Mouse (Mus musculus): Measurements from ENCODE around the gene B4galt2.
A peak's percentile ranks its signal among the peaks of the same experiment; 100 is the strongest.

Gene B4galt2

DNA sequence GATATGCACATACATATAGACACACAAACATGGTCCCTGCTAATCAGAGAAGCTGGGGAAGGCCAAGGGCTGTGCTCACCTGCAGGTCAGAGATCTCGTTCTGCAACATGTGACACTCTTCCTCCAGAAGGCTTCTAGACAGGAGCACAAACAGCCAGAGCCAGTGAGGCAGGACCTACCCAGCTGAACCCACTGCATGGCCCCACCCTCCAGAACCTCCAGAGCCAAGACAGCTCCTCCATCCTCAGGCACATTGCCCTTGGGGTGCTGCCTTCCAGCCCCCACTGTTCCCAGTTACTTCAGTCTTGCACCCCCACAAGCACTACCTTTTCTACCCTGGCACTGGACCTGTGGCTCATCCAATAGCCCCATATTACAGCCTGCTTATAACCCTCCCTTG is 12.8 kb downstream of the B4galt2 start:
- no peak for DNase-seq (ENCODE audit: low spot score in 2 of 2)

DNA sequence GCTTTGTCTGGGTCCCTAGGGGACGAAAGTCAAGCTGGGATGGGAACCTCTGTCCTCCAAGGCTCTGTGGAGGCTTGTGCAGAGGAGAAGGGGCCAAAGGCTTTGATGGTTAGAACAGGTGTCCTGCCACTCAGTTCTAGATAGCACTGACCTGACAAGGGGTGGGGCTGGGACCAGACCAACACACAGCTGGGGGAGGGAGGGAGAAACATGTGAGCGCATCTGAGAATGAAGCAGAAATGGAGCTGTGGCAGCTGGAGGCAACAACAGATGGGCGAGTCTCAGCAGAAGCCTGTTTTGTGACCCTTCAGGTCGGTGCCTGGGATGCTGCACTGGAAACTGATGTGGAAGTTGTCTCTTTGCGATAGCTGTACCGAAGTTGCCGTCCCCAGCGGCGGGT is 14.0 kb downstream of the B4galt2 start:
- DNase-seq (ENCODE audit: low spot score in 2 of 2), result no peak

DNA sequence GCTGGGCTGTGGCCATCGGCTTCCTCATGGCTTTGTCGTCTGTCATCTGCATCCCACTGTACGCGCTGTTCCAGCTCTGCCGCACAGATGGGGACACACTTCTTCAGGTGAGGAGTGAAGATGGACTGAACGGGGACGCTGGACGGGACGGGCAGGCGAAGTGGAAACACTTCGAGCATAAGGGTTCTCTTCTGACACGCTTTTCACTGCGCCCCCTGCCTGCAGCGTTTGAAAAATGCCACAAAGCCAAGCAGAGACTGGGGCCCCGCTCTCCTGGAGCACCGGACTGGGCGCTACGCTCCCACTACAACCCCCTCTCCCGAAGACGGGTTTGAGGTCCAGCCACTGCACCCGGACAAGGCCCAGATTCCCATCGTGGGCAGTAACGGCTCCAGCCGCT is 15.5 kb downstream of the B4galt2 start:
- DNase-seq (ENCODE audit: low spot score in 2 of 2), result no peak

DNA sequence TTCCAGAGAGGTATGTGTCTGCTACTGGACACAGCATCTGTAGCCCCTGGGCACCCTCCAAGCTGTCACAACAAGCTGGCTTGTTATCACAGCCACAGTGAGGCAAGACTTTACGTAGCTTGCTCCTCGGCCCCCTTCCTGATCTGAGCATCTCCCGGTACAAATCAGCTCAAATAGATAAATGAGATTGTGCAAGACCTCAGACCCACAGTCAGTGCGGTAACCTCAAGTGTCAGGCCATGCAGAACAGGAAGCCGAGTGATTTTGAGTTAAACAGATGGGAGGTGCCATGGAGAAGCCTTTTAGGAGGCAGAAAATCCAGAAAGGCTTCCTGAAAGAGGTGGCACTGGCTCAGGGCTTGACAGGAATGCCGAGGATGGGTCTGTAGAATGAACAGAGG is 16.3 kb downstream of the B4galt2 start:
- DNase-seq (ENCODE audit: low spot score in 2 of 2), result no peak

DNA sequence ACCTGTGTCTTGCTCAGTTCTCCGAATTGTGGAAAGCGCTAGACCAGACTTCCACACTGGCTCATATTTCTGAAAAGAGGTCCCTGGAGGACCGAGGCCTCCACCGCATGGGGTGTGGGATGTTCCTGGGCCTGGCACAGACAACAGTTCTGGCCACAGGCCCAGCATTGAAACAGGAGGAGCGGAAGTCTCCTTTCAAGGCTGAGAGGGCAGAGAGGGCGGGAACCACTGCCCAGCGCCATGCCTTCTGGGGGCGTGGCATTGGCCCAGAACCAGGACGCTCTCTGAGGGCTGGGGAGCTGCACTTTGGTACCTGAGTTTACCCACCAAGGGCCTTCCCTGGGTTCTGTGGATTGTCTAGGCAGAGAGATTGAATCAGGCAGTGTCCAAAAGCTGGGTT is 17.2 kb downstream of the B4galt2 start:
- no peak for DNase-seq (ENCODE audit: low spot score in 2 of 2)

DNA sequence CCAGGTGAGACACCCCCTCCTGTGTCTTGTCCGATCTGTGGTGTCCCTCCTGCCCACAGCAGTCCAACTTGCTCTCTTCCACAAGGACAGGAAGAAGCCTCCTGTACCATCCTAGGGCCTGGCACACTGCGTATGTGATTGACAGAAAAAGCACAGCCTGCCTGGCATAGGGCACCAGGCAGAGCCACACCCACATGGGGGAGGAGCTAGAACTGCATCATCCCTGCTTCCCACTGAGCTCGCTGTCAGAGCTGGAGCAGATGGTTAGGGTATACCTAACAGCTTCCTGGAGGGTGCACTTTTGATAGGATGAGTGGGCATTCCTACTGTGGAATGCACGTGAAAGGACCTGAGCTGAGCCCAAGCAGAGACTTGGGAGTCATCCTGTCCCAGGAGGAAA is 20.5 kb downstream of the B4galt2 start:
- DNase-seq (ENCODE audit: low spot score in 2 of 2), result peak in 1 of 2 experiments; percentile 61

DNA sequence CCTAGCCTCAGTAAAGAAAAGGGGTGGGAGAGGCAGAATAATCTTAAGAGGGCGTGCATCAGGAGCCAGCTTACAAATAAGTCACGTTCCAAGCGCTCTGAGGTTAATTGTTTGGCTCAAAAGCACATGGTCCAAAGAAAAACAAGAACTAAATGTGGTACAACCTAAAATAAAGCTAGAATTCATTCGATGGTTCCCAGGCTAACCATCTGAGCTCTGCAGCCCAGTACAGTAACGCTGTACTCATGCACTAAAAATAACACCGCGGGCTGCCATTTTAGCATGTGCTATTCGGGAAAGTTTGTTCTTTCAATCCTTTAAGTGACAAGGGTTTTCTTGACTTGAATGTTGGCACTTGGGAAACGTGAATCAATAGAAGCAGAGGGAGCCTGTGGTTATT is 22.7 kb downstream of the B4galt2 start:
- no peak for DNase-seq (ENCODE audit: low spot score in 2 of 2)

DNA sequence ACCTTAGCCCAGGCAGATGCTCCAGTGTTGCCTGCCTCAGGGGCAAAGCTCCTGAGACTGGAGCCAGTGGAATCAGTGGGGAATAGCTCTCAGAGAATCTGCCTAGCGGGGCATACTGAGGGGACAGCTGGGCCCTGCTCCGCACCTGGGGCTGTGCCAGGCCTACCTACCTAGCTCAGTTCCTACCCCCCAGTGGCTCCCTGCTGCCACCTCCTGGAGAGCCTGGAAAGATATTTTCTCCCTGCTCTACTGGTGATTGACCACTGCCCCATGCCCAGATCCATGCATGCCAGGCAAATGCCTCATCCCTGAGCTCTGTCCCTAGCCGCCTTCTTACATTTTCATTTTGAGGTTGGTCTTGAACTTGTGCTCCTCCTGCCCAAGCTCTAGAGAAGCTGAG is 24.5 kb downstream of the B4galt2 start:
- DNase-seq (ENCODE audit: low spot score in 2 of 2), result no peak

DNA sequence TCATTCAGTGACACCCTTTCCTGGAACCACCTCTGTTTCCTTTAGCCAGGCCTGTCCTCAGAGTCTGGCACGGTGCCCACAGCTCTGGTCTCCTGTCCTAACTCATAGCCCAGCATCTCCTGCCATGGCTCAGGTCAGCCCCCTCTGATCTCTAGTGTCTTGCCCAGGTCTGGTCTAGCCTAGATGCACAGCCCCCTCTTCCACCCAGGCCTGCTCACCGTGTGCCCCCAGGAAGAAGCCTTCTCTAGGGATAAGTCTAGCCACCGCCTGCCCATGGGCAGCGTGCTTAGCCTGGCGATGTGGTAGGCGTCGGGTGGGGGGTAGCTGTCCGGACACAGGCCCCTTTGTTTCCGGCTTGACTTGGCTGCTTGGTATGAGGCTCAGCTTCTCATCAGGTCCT is 28.1 kb downstream of the B4galt2 start:
- no peak for DNase-seq (ENCODE audit: low spot score in 2 of 2)

DNA sequence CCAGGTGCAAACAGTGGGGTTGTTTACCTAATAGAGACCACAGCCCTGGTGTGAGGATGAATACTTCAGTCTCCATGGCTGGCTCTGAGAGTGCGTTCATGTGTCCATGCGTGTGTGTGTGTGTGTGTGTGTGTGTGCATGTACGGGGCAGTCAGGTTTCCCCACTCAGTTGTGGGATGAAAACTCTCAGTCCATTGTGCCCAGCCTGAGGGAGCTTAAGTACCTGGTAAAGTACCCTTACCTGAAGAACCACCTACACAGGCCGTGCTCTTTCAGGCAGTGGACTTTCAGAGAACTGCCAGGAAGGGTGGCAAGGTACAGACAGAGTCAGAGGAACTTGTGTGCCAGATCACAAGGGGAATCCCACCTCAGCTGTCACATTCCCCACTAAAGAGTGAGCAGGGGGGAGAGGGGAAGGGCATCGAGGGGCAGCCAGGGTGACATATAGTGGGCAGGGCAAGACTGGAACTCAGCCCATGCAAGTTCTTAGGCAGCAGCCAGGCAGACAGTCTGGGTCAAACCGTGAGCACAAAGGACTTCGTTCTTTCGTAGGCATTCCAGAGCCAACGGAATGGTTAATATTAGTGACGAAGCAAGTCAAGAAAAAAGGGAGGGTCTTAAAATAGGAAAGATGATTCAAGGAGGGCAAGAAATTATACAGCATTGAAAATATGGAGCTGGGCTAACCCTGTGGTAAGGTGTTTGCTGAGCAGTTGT is 31.0 kb downstream of the B4galt2 start:
- no peak for DNase-seq (ENCODE audit: low spot score in 2 of 2)

DNA sequence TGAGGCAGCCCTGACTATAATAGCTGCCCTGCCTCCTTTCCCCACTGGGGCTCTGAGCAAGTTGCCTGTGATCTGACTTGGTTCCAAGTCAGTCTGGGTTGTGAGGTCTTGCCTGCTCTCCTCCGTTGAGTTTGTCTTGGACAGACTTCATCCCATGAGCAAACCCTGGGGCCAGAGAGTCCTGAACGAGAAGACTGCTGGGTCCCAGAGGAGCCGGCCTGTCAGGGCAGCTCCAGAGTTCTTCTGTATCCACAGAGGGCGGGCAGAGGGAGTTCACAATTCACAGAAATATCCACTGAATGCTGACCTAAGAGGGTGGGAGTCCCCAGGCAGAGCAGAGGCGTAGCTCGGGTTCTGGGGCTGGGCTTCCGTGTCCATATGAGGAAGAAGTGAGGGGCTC is 32.4 kb downstream of the B4galt2 start:
- DNase-seq (ENCODE audit: low spot score in 2 of 2), result no peak

DNA sequence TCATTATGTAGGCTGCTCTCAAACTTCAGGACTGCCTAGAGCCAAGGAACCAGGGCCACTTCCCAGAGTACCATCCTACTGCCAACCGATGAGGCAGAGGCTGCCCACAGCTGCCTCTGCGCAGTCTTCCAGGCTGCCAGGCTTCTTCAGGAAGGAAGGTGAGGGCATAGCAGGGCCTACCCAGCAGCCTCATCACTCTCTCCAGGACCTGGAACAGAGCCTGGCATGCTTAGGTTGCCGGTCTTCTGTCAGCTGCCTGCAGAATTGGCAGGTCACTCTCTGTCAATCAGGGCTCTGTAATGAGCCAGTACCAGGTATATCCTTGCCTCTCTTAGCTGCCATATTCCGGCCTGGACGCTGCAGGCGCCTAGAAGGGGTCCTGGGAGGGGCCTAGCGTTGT is 33.1 kb downstream of the B4galt2 start:
- no peak for DNase-seq (ENCODE audit: low spot score in 2 of 2)

DNA sequence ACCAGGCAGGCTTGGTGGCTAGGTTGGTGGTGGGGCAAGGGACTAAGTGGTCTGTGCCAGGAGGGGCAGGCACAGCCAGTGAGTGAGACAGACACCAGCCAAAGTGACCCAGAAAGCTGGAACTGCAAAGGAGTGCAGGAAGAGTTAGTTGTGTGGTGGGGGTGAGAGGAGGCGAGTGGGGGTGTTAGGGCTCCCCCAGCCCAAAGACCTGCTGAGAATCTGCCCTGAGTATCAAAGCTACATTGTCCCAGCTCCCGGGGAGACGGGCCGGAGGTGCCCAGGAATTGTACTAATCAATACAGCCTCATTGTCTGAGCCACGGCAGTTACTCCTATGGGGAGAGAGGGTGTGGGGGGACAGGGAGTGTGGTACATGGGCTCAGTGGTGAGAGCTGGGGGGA is 33.8 kb downstream of the B4galt2 start:
- DNase-seq (ENCODE audit: low spot score in 2 of 2), result no peak

DNA sequence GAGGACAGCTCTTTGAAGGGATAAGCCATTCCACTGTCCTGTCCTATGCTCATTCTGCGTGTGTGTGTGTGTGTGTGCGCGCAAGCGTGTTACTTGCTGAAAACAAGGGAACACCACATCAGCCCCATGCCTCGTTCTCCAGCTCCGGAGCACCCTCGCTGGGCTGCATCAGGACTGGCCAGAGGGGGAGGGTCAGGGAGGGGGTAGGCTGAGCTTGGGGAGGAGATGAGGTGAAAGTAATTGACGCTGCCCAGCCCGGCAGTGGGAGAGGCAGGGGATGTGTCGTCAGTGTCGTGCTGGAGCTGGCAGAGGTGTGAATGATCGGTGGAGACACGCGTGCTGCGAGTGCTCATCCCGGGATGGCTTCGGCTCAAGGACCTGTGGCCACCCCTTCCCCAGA is 34.2 kb downstream of the B4galt2 start:
- DNase-seq (ENCODE audit: low spot score in 2 of 2), result no peak

DNA sequence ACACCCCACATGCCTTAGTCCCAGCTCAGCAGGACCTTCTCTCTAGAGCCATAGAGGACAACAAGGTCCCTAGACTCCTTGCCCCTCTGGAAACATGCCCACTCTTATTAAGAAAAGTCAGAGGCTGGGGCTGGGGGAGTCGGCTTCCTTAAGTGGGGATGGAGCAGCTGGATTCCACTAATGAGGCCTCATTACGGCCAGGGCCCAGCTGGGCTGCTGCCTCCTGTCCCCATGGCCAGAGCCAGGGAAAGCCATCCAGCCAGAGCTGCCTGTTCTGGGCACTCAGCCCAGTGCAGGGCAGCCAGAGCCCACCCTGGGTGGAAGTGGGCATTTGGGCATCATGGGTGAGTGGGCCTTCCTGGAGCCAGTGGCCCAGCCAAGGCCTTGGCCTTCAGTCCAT is 36.3 kb downstream of the B4galt2 start:
- peak in 1 of 2 experiments; percentile 31 for DNase-seq (ENCODE audit: low spot score in 2 of 2)

DNA sequence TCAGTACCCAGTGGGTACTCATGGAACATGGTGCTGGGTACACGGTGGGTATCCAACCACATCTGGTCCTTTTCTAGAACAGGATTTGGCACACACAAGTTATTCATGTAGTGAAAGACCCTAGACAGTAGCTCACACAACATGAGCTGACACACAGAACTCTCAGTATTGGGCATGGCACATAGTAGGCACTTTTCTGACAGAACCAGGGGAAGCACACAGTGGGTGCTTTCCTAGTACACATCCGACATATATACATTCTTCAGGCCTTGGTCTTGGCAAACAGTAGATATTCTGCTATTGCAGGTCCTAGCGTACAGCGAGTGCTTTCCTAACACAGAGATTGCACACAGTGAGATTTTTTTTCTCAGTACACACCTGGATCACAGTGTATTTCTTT is 37.0 kb downstream of the B4galt2 start:
- no peak for DNase-seq (ENCODE audit: low spot score in 2 of 2)

DNA sequence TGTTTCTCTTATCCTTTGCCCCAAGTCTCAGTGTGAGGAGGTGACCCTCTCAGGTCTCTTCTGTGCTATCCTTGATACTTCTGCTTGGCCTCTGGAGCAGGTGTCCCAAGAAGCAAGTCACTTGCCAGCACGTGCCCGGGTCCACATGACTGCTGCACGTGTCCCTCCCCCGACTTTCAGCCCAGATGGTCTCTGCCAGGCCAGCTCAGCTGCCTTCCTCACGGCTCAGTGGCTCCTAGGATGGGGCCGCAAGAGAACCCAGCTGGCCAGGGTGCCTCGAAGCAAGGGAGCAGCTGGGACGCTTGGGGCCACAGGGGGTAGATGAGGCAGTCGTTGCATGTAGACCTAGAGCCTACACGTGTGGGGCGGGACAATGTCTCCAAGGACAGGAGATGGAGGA is 38.0 kb downstream of the B4galt2 start:
- DNase-seq (ENCODE audit: low spot score in 2 of 2), result no peak

DNA sequence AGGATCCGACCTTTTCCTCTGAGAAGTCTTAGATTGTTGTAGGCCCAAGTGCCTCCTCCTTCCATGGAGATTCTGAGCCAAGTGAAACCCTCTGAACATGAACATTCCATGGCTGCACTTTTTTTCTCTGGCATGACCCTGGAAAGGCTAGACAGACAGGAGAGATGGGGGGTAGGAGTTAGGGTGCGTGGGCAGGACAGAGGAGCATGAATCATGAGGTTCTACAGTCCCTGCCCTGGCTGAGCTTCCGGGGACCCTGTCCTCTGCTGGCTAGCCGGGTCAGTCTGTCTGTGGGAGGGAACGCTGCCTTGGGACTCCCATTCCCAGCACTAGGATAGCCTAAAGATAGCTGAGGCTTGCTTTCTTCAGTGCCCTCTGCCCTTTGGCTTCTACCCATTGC is 38.8 kb downstream of the B4galt2 start:
- DNase-seq (ENCODE audit: low spot score in 2 of 2), result no peak

DNA sequence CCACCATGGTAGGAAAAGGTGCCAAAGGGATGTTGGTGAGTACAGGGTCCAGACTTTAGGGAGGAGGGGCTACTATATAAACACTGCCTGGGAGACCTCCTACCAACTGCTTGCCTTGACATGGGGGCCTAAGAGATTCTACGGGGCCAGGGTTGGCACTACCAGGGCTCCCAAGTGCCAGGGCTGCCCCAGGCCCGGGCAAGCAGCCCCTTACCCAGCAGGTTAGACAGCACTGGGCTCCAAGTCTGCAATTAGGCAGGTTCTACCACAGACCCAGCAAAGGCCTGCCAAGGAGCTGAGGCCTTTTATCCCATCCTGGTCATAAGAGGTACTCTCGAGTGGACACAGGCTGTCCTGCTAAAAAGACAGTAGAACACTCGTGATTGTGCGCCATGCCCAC is 40.2 kb downstream of the B4galt2 start:
- DNase-seq (ENCODE audit: low spot score in 2 of 2), result no peak

DNA sequence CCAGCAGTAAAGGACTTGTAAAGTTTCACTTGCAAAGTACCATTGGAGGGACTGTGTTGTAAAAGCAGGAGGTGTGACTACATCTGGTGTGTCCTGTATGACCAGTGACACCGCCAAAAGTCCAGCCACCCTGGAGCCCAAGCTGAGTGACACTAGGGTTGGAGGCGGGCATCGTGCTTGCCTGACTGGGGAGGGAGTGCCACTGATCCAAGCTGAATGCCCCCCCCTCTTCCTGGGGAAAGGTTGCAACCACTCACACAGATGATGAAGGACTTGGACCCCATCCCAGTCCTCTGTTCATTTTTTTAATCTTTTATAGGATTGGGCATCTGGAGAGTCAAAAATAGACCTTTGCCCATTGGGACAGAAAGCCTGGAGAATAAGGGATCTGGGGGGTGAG is 41.7 kb downstream of the B4galt2 start:
- no peak for DNase-seq (ENCODE audit: low spot score in 2 of 2)

DNA sequence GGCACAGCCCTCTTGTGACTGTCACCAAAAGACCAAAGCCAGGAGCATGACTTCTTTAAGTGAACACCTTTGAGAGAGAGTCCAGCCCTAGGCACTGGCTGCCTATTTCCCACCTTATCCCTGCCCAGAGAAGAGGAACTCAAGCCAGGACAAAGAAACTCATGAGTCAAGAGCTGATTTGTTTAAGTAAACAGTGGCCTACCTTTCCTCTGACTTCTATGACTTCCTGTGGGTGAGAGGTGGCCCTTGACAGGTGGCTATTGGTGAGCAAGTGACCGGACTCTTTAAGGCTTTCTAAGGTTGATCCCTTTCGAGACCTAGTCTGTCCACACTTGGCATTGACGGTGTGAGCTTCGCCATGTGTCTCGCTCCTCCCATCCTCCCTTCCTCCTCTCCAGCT is 42.5 kb downstream of the B4galt2 start:
- DNase-seq (ENCODE audit: low spot score in 2 of 2), result no peak

DNA sequence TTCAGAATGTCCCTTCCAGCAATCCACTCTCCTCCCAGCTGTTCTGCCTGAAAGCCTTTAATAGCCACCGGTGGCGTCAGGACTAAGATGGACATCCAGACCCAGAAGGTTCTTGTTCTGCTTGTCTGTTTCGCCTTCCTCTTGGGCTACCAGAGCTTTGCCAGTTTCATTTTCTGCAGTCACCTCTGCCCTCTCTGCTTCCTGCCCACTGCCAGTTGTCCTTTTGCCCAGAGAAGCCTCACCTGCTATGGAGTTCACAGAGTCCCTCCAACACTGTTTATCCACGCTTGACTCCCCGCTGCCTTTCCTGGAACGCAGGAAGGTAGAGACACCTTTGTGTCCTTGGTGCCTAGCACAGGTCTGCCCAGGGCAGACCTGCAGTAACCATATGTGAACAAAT is 43.9 kb downstream of the B4galt2 start:
- no peak for DNase-seq (ENCODE audit: low spot score in 2 of 2)

DNA sequence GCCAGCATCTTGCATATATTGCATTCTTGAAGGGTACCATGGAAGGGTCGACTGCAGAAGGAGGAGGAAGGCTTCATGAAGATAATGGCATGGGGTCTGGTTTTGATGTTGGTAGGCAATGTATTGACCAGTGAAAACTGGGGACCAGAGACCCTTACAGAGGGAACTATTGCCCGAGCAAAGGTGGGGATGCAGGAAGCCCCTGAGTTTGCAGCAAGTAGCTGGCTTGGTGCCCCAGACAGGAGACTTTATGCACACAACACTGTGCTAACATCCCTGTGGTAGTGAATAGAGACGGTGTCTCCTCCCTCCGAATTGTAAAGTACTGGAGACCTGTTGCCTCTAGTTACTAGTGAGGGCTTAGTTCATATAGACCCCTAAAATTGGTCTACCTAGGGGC is 46.0 kb downstream of the B4galt2 start:
- no peak for DNase-seq (ENCODE audit: low spot score in 2 of 2)

DNA sequence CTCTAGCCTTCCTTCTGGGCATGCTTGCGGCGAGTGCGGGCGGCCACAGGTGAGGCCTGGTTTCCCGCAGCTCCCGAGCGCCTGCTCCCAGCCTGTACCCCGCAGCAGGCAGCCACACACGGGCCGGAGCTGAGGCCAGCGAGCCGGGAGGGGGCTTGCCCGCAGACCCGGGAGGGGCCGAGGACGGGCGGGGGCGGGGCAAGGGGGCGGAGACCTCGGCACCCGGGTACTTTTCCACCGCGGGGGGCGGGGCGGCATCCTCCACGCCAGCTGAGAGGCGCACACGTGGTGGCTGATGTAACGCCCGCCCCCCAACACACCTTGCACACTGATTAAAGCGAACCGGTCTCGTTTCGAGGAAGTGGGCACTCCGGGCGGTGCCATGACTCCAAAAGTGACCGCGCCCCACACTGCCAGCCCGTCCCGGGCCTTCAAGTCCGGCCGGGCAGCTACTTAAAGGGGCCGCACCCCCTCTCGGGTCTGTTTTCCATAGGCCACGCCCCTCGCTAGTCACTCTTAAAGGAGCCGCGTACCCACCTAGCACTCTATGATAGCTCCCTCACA is 47.0 kb downstream of the B4galt2 start:
- DNase-seq (ENCODE audit: low spot score in 2 of 2), result peak; percentile 85 to 87

Measured in right cerebral cortex, postnatal 36 days (tissue).